Mouse (Mus musculus): Measurements from ENCODE around the gene Zfp185. TPM values are rescaled to one million over a fixed set of nuclear protein-coding genes. Genes with fewer than 3 reads are reported as not detected.
A peak's percentile ranks its signal among the peaks of the same experiment; 100 is the strongest.
"Not testable (repeated sequence)": the region's sequence is repeated elsewhere in the genome, so short reads cannot be mapped to it uniquely, and the experiment has no call there.

The Zfp185 gene
- polyA plus RNA-seq, 1 experiment from 2014 or later, result 25.7 TPM

- not testable (repeated sequence) for ATAC-seq (ENCODE audit: low read depth); H3K9me3 ChIP-seq (ENCODE audit: control insufficient read depth, low read length); H3K27ac ChIP-seq (replicated peaks; ENCODE audit: low read depth, low read length); H3K4me1 ChIP-seq (ENCODE audit: control insufficient read depth, insufficient read depth, low read length); H3K27me3 ChIP-seq (replicated peaks; ENCODE audit: control insufficient read depth, insufficient read depth, low read length); H3K9ac ChIP-seq (ENCODE audit: low read depth, low read length); DNase-seq (ENCODE audit: low spot score); H3K4me2 ChIP-seq (ENCODE audit: low read depth, low read length); H3K4me3 ChIP-seq (ENCODE audit: low read depth, low read length); H3K36me3 ChIP-seq (ENCODE audit: control insufficient read depth, insufficient read depth, low read length)
- WGBS, result no CpG with 5 or more reads among the region's 5 CpGs
Observed at GRCm38 (mm10) chrX:73066765-73067312, 79.7 kb downstream of the Zfp185 start.

MicroRNAs encoded within 50 kb of the gene (microRNA counts, 519-probe panel; counts per million panel counts)
- microRNA mmu-miR-2137, result 1,381 counts per million, percentile 5 among the panel's probes with 10 or more counts

Small RNA genes lying within 50 kb of the gene (microRNA-seq; reads per million reads assigned to microRNA genes)
- gene Mir2137 (ENCODE audit: borderline number of aligned reads), result 2.7 reads per million, percentile 13 among the genes with 10 or more reads in this experiment

Other genes starting within 250 kb of the Zfp185 start
- 0.07 and 0.24 TPM in 2 replicates for gene Gabrq, start 162.2 kb upstream of the Zfp185 start, polyA plus RNA-seq (2014; fragmentation: Nextera tagmentation; extraction: Ambion mirVana)
- gene Cetn2, start 68.9 kb upstream of the Zfp185 start, polyA plus RNA-seq (2014; fragmentation: Nextera tagmentation; extraction: Ambion mirVana), result 79.4 and 84.7 TPM in 2 replicates
- gene Nsdhl, start 68.8 kb upstream of the Zfp185 start, polyA plus RNA-seq (2014; fragmentation: Nextera tagmentation; extraction: Ambion mirVana), result 22.5 and 24.8 TPM in 2 replicates
- 0.26 and 0.34 TPM in 2 replicates for gene Pnma5, start 49.8 kb downstream of the Zfp185 start, polyA plus RNA-seq (2014; fragmentation: Nextera tagmentation; extraction: Ambion mirVana)
- 0.11 and 0.12 TPM in 2 replicates for gene Pnma3, start 77.4 kb downstream of the Zfp185 start, polyA plus RNA-seq (2014; fragmentation: Nextera tagmentation; extraction: Ambion mirVana)
- 0.20 and 0.74 TPM in 2 replicates for gene Xlr4a, start 95.1 kb downstream of the Zfp185 start, polyA plus RNA-seq (2014; fragmentation: Nextera tagmentation; extraction: Ambion mirVana)
- 2.0 and 3.6 TPM in 2 replicates for gene Xlr3a, start 109.8 kb downstream of the Zfp185 start, polyA plus RNA-seq (2014; fragmentation: Nextera tagmentation; extraction: Ambion mirVana)
- gene Gm14685, start 129.7 kb downstream of the Zfp185 start, polyA plus RNA-seq (2014; fragmentation: Nextera tagmentation; extraction: Ambion mirVana), result 0.20 and 0.21 TPM in 2 replicates
- gene Xlr5b, start 161.5 kb downstream of the Zfp185 start, polyA plus RNA-seq (2014; fragmentation: Nextera tagmentation; extraction: Ambion mirVana), result 0.24 TPM in 1 of 2 replicates, not detected in the other
- not detected in 2 replicates for gene DXBay18, start 162.1 kb downstream of the Zfp185 start, polyA plus RNA-seq (2014; fragmentation: Nextera tagmentation; extraction: Ambion mirVana)
- gene Spin2d, start 189.7 kb downstream of the Zfp185 start, polyA plus RNA-seq (2014; fragmentation: Nextera tagmentation; extraction: Ambion mirVana), result not detected in 2 replicates
- 8.8 and 23.2 TPM in 2 replicates for gene Xlr3b, start 204.9 kb downstream of the Zfp185 start, polyA plus RNA-seq (2014; fragmentation: Nextera tagmentation; extraction: Ambion mirVana)
- 0.83 and 2.2 TPM in 2 replicates for gene Xlr4b, start 227.0 kb downstream of the Zfp185 start, polyA plus RNA-seq (2014; fragmentation: Nextera tagmentation; extraction: Ambion mirVana)
- 10.6 and 11.1 TPM in 2 replicates for gene F8a, start 241.0 kb downstream of the Zfp185 start, polyA plus RNA-seq (2014; fragmentation: Nextera tagmentation; extraction: Ambion mirVana)

Measured in embryonic facial prominence, embryonic 14.5 days (tissue).